Mouse (Mus musculus): ENCODE data around the gene Sfrp2. TPM values are rescaled to one million over a fixed set of nuclear protein-coding genes. Genes with fewer than 3 reads are reported as not detected.

Gene Sfrp2
- polyA plus RNA-seq, 1 experiment from 2014 or later = 181 TPM

GRCm38 (mm10) chr3:83763551-83764548, 2.3 kb upstream of the Sfrp2 start:
- WGBS = 7% methylated on average over 40 of the region's 40 CpGs
- no peaks in the 10 kb centered on the region for H3K9me3 ChIP-seq (ENCODE audit: control insufficient read depth, low read length)
- H3K36me3 ChIP-seq (ENCODE audit: control insufficient read depth, insufficient read depth, low read length) = no peaks in the 10 kb centered on the region
- H3K9ac ChIP-seq (ENCODE audit: low read length) = peak overlapping the region; percentile 65
- H3K27ac ChIP-seq (replicated peaks in 1 of 2; ENCODE audit: control insufficient read depth in 1 of 2, insufficient read depth in 1 of 2, low read depth in 2 of 2, low read length in 2 of 2) = no peak overlapping the region
- H3K4me3 ChIP-seq (ENCODE audit: control insufficient read depth in 1 of 2, insufficient read depth in 1 of 2, low read depth in 1 of 2, low read length in 2 of 2) = peak overlapping the region; percentile 41 to 46
- peaks cover 7 to 13% of the 10 kb centered on the region in 2 experiments; a peak in 3 of 4 replicates for H3K4me1 ChIP-seq (ENCODE audit: control insufficient read depth in 2 of 2, insufficient read depth in 2 of 2, low read length in 2 of 2)
- H3K27me3 ChIP-seq (ENCODE audit: control insufficient read depth, insufficient read depth, low read length) = peaks cover 64% of the 10 kb centered on the region
- peak; percentile 79 for ATAC-seq (ENCODE audit: insufficient number of reproducible peaks, insufficient read depth, low FRiP score, low read depth)
- peak overlapping the region; percentile 92 for H3K4me2 ChIP-seq (ENCODE audit: low read length)

GRCm38 (mm10) chr3:83766726-83767070, 577 bp downstream of the Sfrp2 start:
- peaks cover 7 to 13% of the 10 kb centered on the region in 2 experiments; a peak in 3 of 4 replicates for H3K4me1 ChIP-seq (ENCODE audit: control insufficient read depth in 2 of 2, insufficient read depth in 2 of 2, low read length in 2 of 2)
- no peaks in the 10 kb centered on the region for H3K36me3 ChIP-seq (ENCODE audit: control insufficient read depth, insufficient read depth, low read length)
- H3K9me3 ChIP-seq (ENCODE audit: control insufficient read depth, low read length) = no peaks in the 10 kb centered on the region
- H3K4me3 ChIP-seq (ENCODE audit: control insufficient read depth in 1 of 2, insufficient read depth in 1 of 2, low read depth in 1 of 2, low read length in 2 of 2) = peak overlapping the region; percentile 52 to 68
- no peak overlapping the region; a peak in 1 of 4 replicates for H3K27ac ChIP-seq (replicated peaks in 1 of 2; ENCODE audit: control insufficient read depth in 1 of 2, insufficient read depth in 1 of 2, low read depth in 2 of 2, low read length in 2 of 2)
- peak overlapping the region; percentile 97 for H3K4me2 ChIP-seq (ENCODE audit: low read length)
- ATAC-seq (ENCODE audit: insufficient number of reproducible peaks, insufficient read depth, low FRiP score, low read depth) = no peak
- H3K27me3 ChIP-seq (ENCODE audit: control insufficient read depth, insufficient read depth, low read length) = peaks cover 68% of the 10 kb centered on the region
- H3K9ac ChIP-seq (ENCODE audit: low read length) = peak overlapping the region; percentile 72
- WGBS = 2% methylated on average over 25 of the region's 25 CpGs

GRCm38 (mm10) chr3:83767121-83767520, 1.0 kb downstream of the Sfrp2 start:
- WGBS = 13% methylated on average over 10 of the region's 10 CpGs
- peaks cover 64% of the 10 kb centered on the region for H3K27me3 ChIP-seq (ENCODE audit: control insufficient read depth, insufficient read depth, low read length)
- peak overlapping the region; percentile 72 for H3K9ac ChIP-seq (ENCODE audit: low read length)
- H3K4me3 ChIP-seq (ENCODE audit: control insufficient read depth in 1 of 2, insufficient read depth in 1 of 2, low read depth in 1 of 2, low read length in 2 of 2) = peak overlapping the region; percentile 52 to 68
- H3K4me1 ChIP-seq (ENCODE audit: control insufficient read depth in 2 of 2, insufficient read depth in 2 of 2, low read length in 2 of 2) = peaks cover 7 to 13% of the 10 kb centered on the region in 2 experiments; a peak in 3 of 4 replicates
- no peaks in the 10 kb centered on the region for H3K9me3 ChIP-seq (ENCODE audit: control insufficient read depth, low read length)
- no peak for ATAC-seq (ENCODE audit: insufficient number of reproducible peaks, insufficient read depth, low FRiP score, low read depth)
- H3K4me2 ChIP-seq (ENCODE audit: low read length) = peak overlapping the region; percentile 97
- no peaks in the 10 kb centered on the region for H3K36me3 ChIP-seq (ENCODE audit: control insufficient read depth, insufficient read depth, low read length)
- H3K27ac ChIP-seq (replicated peaks in 1 of 2; ENCODE audit: control insufficient read depth in 1 of 2, insufficient read depth in 1 of 2, low read depth in 2 of 2, low read length in 2 of 2) = no peak overlapping the region

GRCm38 (mm10) chr3:83768293-83769035, 2.3 kb downstream of the Sfrp2 start:
- ATAC-seq (ENCODE audit: insufficient number of reproducible peaks, insufficient read depth, low FRiP score, low read depth) = no peak
- Histone ChIP-seq H3K36me3 (ENCODE audit: control insufficient read depth, insufficient read depth, low read length) (no peaks in the 10 kb centered on the region), H3K27me3 (ENCODE audit: control insufficient read depth, insufficient read depth, low read length) (peaks cover 56% of the 10 kb centered on the region), H3K4me3 (ENCODE audit: control insufficient read depth in 1 of 2, insufficient read depth in 1 of 2, low read depth in 1 of 2, low read length in 2 of 2) (peak overlapping the region; percentile 15 to 52), H3K27ac (replicated peaks in 1 of 2; ENCODE audit: control insufficient read depth in 1 of 2, insufficient read depth in 1 of 2, low read depth in 2 of 2, low read length in 2 of 2) (no peak overlapping the region), H3K4me2 (ENCODE audit: low read length) (peak overlapping the region; percentile 39), H3K9ac (ENCODE audit: low read length) (peak overlapping the region; percentile 41; the same call in 1 of the 2 replicates), H3K9me3 (ENCODE audit: control insufficient read depth, low read length) (no peaks in the 10 kb centered on the region), H3K4me1 (ENCODE audit: control insufficient read depth in 2 of 2, insufficient read depth in 2 of 2, low read length in 2 of 2) (peaks cover 7 to 13% of the 10 kb centered on the region in 2 experiments; a peak in 3 of 4 replicates)
- 60% methylated on average over 11 of the region's 11 CpGs for WGBS

GRCm38 (mm10) chr3:83769036-83769410, 2.9 kb downstream of the Sfrp2 start:
- Histone ChIP-seq H3K4me2 (ENCODE audit: low read length) (peak overlapping the region; percentile 39), H3K4me1 (ENCODE audit: control insufficient read depth in 2 of 2, insufficient read depth in 2 of 2, low read length in 2 of 2) (peaks cover 7 to 11% of the 10 kb centered on the region in 2 experiments; a peak in 3 of 4 replicates), H3K36me3 (ENCODE audit: control insufficient read depth, insufficient read depth, low read length) (no peaks in the 10 kb centered on the region), H3K27ac (replicated peaks in 1 of 2; ENCODE audit: control insufficient read depth in 1 of 2, insufficient read depth in 1 of 2, low read depth in 2 of 2, low read length in 2 of 2) (no peak overlapping the region), H3K9me3 (ENCODE audit: control insufficient read depth, low read length) (no peaks in the 10 kb centered on the region), H3K4me3 (ENCODE audit: control insufficient read depth in 1 of 2, insufficient read depth in 1 of 2, low read depth in 1 of 2, low read length in 2 of 2) (peak overlapping the region; percentile 15 to 52), H3K9ac (ENCODE audit: low read length) (no peak overlapping the region), H3K27me3 (ENCODE audit: control insufficient read depth, insufficient read depth, low read length) (peaks cover 50% of the 10 kb centered on the region)
- WGBS = 27% methylated on average over 10 of the region's 10 CpGs
- ATAC-seq (ENCODE audit: insufficient number of reproducible peaks, insufficient read depth, low FRiP score, low read depth) = no peak

- H3K4me2 ChIP-seq (ENCODE audit: low read length) = no peak overlapping the region
- 88% methylated on average over 10 of the region's 10 CpGs for WGBS
Measured at GRCm38 (mm10) chr3:83771160-83771869, 5.2 kb downstream of the Sfrp2 start.

GRCm38 (mm10) chr3:83773281-83773680, 7.2 kb downstream of the Sfrp2 start:
- WGBS = 86% methylated on average over 18 of the region's 18 CpGs
- no peak for ATAC-seq (ENCODE audit: insufficient number of reproducible peaks, insufficient read depth, low FRiP score, low read depth)

More at GRCm38 (mm10) chr3:83771160-83771869, 5.2 kb downstream of the Sfrp2 start:
- Histone ChIP-seq H3K9ac (ENCODE audit: low read length) (no peak overlapping the region), H3K27me3 (ENCODE audit: control insufficient read depth, insufficient read depth, low read length) (peaks cover 32% of the 10 kb centered on the region), H3K4me1 (ENCODE audit: control insufficient read depth in 2 of 2, insufficient read depth in 2 of 2, low read length in 2 of 2) (peaks cover 2 to 5% of the 10 kb centered on the region in 2 experiments; a peak in 2 of 4 replicates), H3K4me3 (ENCODE audit: control insufficient read depth in 1 of 2, insufficient read depth in 1 of 2, low read depth in 1 of 2, low read length in 2 of 2) (no peak overlapping the region), H3K36me3 (ENCODE audit: control insufficient read depth, insufficient read depth, low read length) (no peaks in the 10 kb centered on the region), H3K9me3 (ENCODE audit: control insufficient read depth, low read length) (no peaks in the 10 kb centered on the region), H3K27ac (replicated peaks in 1 of 2; ENCODE audit: control insufficient read depth in 1 of 2, insufficient read depth in 1 of 2, low read depth in 2 of 2, low read length in 2 of 2) (no peak overlapping the region)
- no peak for ATAC-seq (ENCODE audit: insufficient number of reproducible peaks, insufficient read depth, low FRiP score, low read depth)

More at GRCm38 (mm10) chr3:83773281-83773680, 7.2 kb downstream of the Sfrp2 start:
- Histone ChIP-seq H3K4me2 (ENCODE audit: low read length) (no peak overlapping the region), H3K27me3 (ENCODE audit: control insufficient read depth, insufficient read depth, low read length) (peaks cover 16% of the 10 kb centered on the region), H3K4me1 (ENCODE audit: control insufficient read depth in 2 of 2, insufficient read depth in 2 of 2, low read length in 2 of 2) (peaks cover 0 to 2% of the 10 kb centered on the region in 2 experiments; a peak in 1 of 4 replicates), H3K9me3 (ENCODE audit: control insufficient read depth, low read length) (no peaks in the 10 kb centered on the region), H3K4me3 (ENCODE audit: control insufficient read depth in 1 of 2, insufficient read depth in 1 of 2, low read depth in 1 of 2, low read length in 2 of 2) (no peak overlapping the region), H3K9ac (ENCODE audit: low read length) (no peak overlapping the region), H3K36me3 (ENCODE audit: control insufficient read depth, insufficient read depth, low read length) (no peaks in the 10 kb centered on the region), H3K27ac (replicated peaks in 1 of 2; ENCODE audit: control insufficient read depth in 1 of 2, insufficient read depth in 1 of 2, low read depth in 2 of 2, low read length in 2 of 2) (no peak overlapping the region)

Measured in heart, embryonic 14.5 days (tissue).